Mouse (Mus musculus): ENCODE data around the gene Mpg. TPM values are rescaled to one million over a fixed set of nuclear protein-coding genes. Genes with fewer than 3 reads are reported as not detected.

Gene Mpg
- polyA plus RNA-seq, 1 experiment from 2014 or later, result 29.7 TPM

- 89% methylated on average over 3 of the region's 3 CpGs for WGBS
- Histone ChIP-seq H3K27me3 (replicated peaks; ENCODE audit: control insufficient read depth, insufficient read depth, low read length) (no peaks in the 10 kb centered on the region), H3K9ac (ENCODE audit: low read depth, low read length) (no peak overlapping the region), H3K4me2 (ENCODE audit: low read depth, low read length) (no peak overlapping the region), H3K4me3 (ENCODE audit: low read depth, low read length) (no peak overlapping the region), H3K4me1 (ENCODE audit: control insufficient read depth, insufficient read depth, low read length) (peaks cover 10% of the 10 kb centered on the region), H3K9me3 (ENCODE audit: control insufficient read depth, low read length) (no peaks in the 10 kb centered on the region), H3K36me3 (ENCODE audit: control insufficient read depth, insufficient read depth, low read length) (peaks cover 43% of the 10 kb centered on the region), H3K27ac (replicated peaks; ENCODE audit: low read depth, low read length) (no peak overlapping the region)
- DNase-seq (ENCODE audit: low spot score) (no peak), ATAC-seq (ENCODE audit: low read depth) (no peak)
Measured at GRCm38 (mm10) chr11:32242209-32242608, 15.9 kb downstream of the Mpg start.

- 58% methylated on average over 7 of the region's 7 CpGs for WGBS
- H3K9ac ChIP-seq (ENCODE audit: low read depth, low read length), result no peak overlapping the region
- peak overlapping the region; percentile 50; the same call in 1 of the 2 replicates for H3K27ac ChIP-seq (replicated peaks; ENCODE audit: low read depth, low read length)
- ATAC-seq (ENCODE audit: low read depth) (0 out of 2 replicates have a peak, but pooled peaks have one; percentile 15), DNase-seq (ENCODE audit: low spot score) (peak; percentile 34)
- peaks cover 7% of the 10 kb centered on the region for H3K4me1 ChIP-seq (ENCODE audit: control insufficient read depth, insufficient read depth, low read length)
- H3K27me3 ChIP-seq (replicated peaks; ENCODE audit: control insufficient read depth, insufficient read depth, low read length), result no peaks in the 10 kb centered on the region
- H3K4me3 ChIP-seq (ENCODE audit: low read depth, low read length), result no peak overlapping the region
- peaks cover 45% of the 10 kb centered on the region for H3K36me3 ChIP-seq (ENCODE audit: control insufficient read depth, insufficient read depth, low read length)
- H3K4me2 ChIP-seq (ENCODE audit: low read depth, low read length), result no peak overlapping the region
- no peaks in the 10 kb centered on the region for H3K9me3 ChIP-seq (ENCODE audit: control insufficient read depth, low read length)
Measured at GRCm38 (mm10) chr11:32243205-32243955, 17.1 kb downstream of the Mpg start.

DNA sequence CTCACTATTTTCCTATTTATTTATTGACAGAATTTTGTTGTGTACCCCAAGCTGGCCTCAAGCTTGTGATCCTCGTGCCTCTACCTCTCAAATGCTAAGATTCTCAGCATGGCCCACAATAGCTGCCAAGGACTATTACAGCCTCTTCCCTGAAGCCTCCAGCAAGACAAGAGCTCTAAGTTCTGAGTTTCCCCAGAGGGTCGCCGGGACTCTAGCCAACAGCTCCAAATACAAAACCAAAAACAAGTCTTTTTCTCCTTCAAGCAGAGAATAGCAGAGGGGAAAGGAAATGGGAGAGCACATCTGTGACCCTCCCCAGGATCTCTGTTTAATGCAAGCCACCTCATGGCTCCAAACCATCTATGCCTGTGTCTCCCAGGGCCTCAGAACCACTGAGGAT, 17.8 kb downstream of the Mpg start:
- H3K4me1 ChIP-seq (ENCODE audit: control insufficient read depth, insufficient read depth, low read length), result peaks cover 7% of the 10 kb centered on the region
- WGBS, result 59% methylated on average over 3 of the region's 3 CpGs
- H3K4me3 ChIP-seq (ENCODE audit: low read depth, low read length), result no peak overlapping the region
- ATAC-seq (ENCODE audit: low read depth) (no peak), DNase-seq (ENCODE audit: low spot score) (peak; percentile 68)
- H3K9ac ChIP-seq (ENCODE audit: low read depth, low read length), result no peak overlapping the region
- no peaks in the 10 kb centered on the region for H3K27me3 ChIP-seq (replicated peaks; ENCODE audit: control insufficient read depth, insufficient read depth, low read length)
- H3K27ac ChIP-seq (replicated peaks; ENCODE audit: low read depth, low read length), result peak overlapping the region; percentile 50; the same call in 1 of the 2 replicates
- H3K9me3 ChIP-seq (ENCODE audit: control insufficient read depth, low read length), result no peaks in the 10 kb centered on the region
- H3K36me3 ChIP-seq (ENCODE audit: control insufficient read depth, insufficient read depth, low read length), result peaks cover 45% of the 10 kb centered on the region
- H3K4me2 ChIP-seq (ENCODE audit: low read depth, low read length), result no peak overlapping the region

DNA sequence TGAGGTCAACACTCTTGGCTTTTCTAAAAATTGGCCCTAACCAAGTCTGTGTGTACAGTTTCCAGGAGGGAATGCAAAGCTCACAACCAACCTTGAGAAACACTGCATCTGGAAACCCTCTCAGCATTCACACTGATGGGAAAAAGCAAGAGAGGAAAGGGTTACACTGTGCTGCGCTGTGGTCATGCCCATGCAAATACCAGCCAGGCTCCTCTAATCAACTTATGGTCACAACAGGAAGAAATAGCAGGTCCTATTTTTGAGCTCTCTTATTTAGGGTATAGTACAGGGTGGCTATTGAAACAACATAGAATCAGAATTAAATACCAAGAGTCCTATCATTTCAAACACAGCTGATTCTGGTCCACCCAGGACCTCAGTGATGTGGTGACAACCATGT, 18.3 kb downstream of the Mpg start:
- no peaks in the 10 kb centered on the region for H3K9me3 ChIP-seq (ENCODE audit: control insufficient read depth, low read length)
- no peaks in the 10 kb centered on the region for H3K27me3 ChIP-seq (replicated peaks; ENCODE audit: control insufficient read depth, insufficient read depth, low read length)
- H3K9ac ChIP-seq (ENCODE audit: low read depth, low read length), result no peak overlapping the region
- H3K4me2 ChIP-seq (ENCODE audit: low read depth, low read length), result no peak overlapping the region
- ATAC-seq (ENCODE audit: low read depth) (no peak; the same call in 1 of the 2 replicates), DNase-seq (ENCODE audit: low spot score) (no peak)
- peaks cover 46% of the 10 kb centered on the region for H3K36me3 ChIP-seq (ENCODE audit: control insufficient read depth, insufficient read depth, low read length)
- H3K4me1 ChIP-seq (ENCODE audit: control insufficient read depth, insufficient read depth, low read length), result peaks cover 7% of the 10 kb centered on the region
- peak overlapping the region; percentile 49; the same call in 1 of the 2 replicates for H3K27ac ChIP-seq (replicated peaks; ENCODE audit: low read depth, low read length)
- WGBS, result 79% methylated on average over 1 of the region's 1 CpGs
- H3K4me3 ChIP-seq (ENCODE audit: low read depth, low read length), result no peak overlapping the region

DNA sequence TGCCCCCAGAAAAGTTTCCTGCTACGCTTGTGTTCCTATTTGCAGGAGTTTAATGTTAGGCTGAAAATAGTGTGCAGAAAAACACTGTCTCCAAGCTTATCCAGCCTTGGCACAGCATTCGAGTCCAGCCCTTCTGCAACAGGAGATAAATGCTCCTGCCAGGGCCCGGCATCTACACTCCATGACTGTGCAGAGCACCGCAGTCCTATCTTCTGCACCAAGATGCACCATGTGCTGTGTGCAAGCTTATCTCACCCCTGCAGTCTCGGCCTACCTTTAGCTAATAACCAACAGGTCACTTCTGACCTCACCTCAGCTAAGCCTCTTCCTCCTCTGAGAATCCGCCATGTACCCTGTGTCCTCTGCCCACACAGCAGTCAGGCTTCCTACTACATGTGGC, 19.3 kb downstream of the Mpg start:
- no peak overlapping the region for H3K4me3 ChIP-seq (ENCODE audit: low read depth, low read length)
- H3K27me3 ChIP-seq (replicated peaks; ENCODE audit: control insufficient read depth, insufficient read depth, low read length), result no peaks in the 10 kb centered on the region
- H3K9ac ChIP-seq (ENCODE audit: low read depth, low read length), result no peak overlapping the region
- H3K36me3 ChIP-seq (ENCODE audit: control insufficient read depth, insufficient read depth, low read length), result peaks cover 49% of the 10 kb centered on the region
- no peaks in the 10 kb centered on the region for H3K9me3 ChIP-seq (ENCODE audit: control insufficient read depth, low read length)
- ATAC-seq (ENCODE audit: low read depth), result no peak
- peaks cover 7% of the 10 kb centered on the region for H3K4me1 ChIP-seq (ENCODE audit: control insufficient read depth, insufficient read depth, low read length)
- H3K4me2 ChIP-seq (ENCODE audit: low read depth, low read length), result no peak overlapping the region
- WGBS, result 98% methylated on average over 6 of the region's 6 CpGs
- H3K27ac ChIP-seq (replicated peaks; ENCODE audit: low read depth, low read length), result no peak overlapping the region
- DNase-seq (ENCODE audit: low spot score), result no peak

DNA sequence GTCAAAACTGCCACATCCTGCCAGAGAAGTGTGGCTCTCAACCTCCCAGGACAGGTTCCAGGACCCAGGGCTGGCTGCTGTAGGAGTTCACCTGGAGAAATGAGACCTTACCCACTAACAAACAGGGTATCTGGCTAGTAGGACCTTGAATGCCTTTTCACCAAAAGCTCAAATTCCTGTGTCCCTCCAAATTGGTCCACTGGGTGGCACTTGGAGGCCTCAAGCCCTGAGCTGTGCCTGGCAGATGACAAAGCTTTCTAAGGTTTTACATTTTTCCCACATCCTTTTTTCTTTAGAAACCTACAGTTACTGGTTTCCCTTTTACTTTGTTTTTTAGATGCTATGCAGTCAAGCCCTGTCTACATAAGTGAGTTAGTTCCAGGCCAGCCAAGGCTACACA, 20.8 kb downstream of the Mpg start:
- no peak overlapping the region for H3K4me3 ChIP-seq (ENCODE audit: low read depth, low read length)
- no peak for DNase-seq (ENCODE audit: low spot score)
- peaks cover 54% of the 10 kb centered on the region for H3K36me3 ChIP-seq (ENCODE audit: control insufficient read depth, insufficient read depth, low read length)
- peaks cover 7% of the 10 kb centered on the region for H3K4me1 ChIP-seq (ENCODE audit: control insufficient read depth, insufficient read depth, low read length)
- no peak overlapping the region for H3K27ac ChIP-seq (replicated peaks; ENCODE audit: low read depth, low read length)
- no peak overlapping the region for H3K4me2 ChIP-seq (ENCODE audit: low read depth, low read length)
- H3K27me3 ChIP-seq (replicated peaks; ENCODE audit: control insufficient read depth, insufficient read depth, low read length), result no peaks in the 10 kb centered on the region
- ATAC-seq (ENCODE audit: low read depth), result no peak
- H3K9me3 ChIP-seq (ENCODE audit: control insufficient read depth, low read length), result no peaks in the 10 kb centered on the region
- H3K9ac ChIP-seq (ENCODE audit: low read depth, low read length), result no peak overlapping the region

DNA sequence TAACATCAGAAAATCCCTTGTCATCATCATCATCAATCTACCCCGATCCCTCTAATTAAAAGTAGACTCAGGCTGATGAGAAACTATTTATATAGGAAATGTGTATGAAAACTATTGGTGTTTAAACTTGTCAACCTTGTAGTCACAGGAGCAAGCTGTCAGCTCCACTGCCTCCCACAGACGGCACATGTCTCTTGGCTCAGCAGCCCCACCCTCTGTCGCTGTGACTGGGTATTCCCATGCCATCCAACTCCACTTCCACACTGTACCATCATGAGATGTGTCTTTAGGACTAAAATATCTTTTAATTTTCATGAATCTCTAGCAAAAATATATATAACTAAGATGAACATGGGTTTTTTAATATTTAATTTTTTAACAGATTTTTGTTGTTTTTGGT, 22.0 kb downstream of the Mpg start:
- WGBS, result 77% methylated on average over 3 of the region's 3 CpGs
- no peak overlapping the region for H3K4me2 ChIP-seq (ENCODE audit: low read depth, low read length)
- no peak overlapping the region for H3K4me3 ChIP-seq (ENCODE audit: low read depth, low read length)
- H3K9ac ChIP-seq (ENCODE audit: low read depth, low read length), result no peak overlapping the region
- no peaks in the 10 kb centered on the region for H3K27me3 ChIP-seq (replicated peaks; ENCODE audit: control insufficient read depth, insufficient read depth, low read length)
- H3K9me3 ChIP-seq (ENCODE audit: control insufficient read depth, low read length), result no peaks in the 10 kb centered on the region
- no peak overlapping the region for H3K27ac ChIP-seq (replicated peaks; ENCODE audit: low read depth, low read length)
- DNase-seq (ENCODE audit: low spot score) (no peak), ATAC-seq (ENCODE audit: low read depth) (no peak)
- H3K36me3 ChIP-seq (ENCODE audit: control insufficient read depth, insufficient read depth, low read length), result peaks cover 60% of the 10 kb centered on the region
- peaks cover 6% of the 10 kb centered on the region for H3K4me1 ChIP-seq (ENCODE audit: control insufficient read depth, insufficient read depth, low read length)

- Histone ChIP-seq H3K36me3 (ENCODE audit: control insufficient read depth, insufficient read depth, low read length) (peaks cover 61% of the 10 kb centered on the region), H3K9ac (ENCODE audit: low read depth, low read length) (no peak overlapping the region), H3K4me1 (ENCODE audit: control insufficient read depth, insufficient read depth, low read length) (no peaks in the 10 kb centered on the region), H3K27me3 (replicated peaks; ENCODE audit: control insufficient read depth, insufficient read depth, low read length) (no peaks in the 10 kb centered on the region), H3K4me3 (ENCODE audit: low read depth, low read length) (no peak overlapping the region), H3K27ac (replicated peaks; ENCODE audit: low read depth, low read length) (no peak overlapping the region), H3K9me3 (ENCODE audit: control insufficient read depth, low read length) (no peaks in the 10 kb centered on the region), H3K4me2 (ENCODE audit: low read depth, low read length) (no peak overlapping the region)
- ATAC-seq (ENCODE audit: low read depth) (no peak), DNase-seq (ENCODE audit: low spot score) (no peak)
- WGBS, result 87% methylated on average over 8 of the region's 8 CpGs
Measured at GRCm38 (mm10) chr11:32250880-32251763, 24.8 kb downstream of the Mpg start.
